Comparison of ENCODE assay signal across 27 mouse cellular contexts in the genomic region with DNA sequence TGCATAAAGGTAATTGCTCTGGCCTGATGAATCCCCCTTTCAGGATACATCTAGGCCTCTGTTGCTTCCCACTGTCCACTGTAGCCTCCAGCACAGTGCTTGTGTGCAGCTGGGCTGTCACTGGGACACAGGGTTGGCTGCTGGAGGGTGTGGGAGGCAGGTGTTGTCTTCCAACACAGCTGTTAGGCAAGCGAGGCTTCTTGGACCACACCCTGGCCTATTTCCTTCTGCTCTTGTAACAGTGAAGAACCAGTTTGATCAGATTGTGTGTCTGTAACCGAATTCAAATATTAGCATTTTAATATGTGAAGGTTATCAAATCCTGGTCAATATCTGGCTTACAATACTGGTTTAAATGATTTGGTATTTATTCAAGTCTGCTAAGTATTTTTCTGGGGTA. TPM values are rescaled to one million over a fixed set of nuclear protein-coding genes. Genes with fewer than 3 reads are reported as not detected.
"Had no signal": no experiment of that assay in that cellular context is flagged by ENCODE, and none has a peak within 500 bp of the region (broad histone marks: within the 10 kb centered on the region; RNA-seq: fewer than 3 reads in every experiment).

No protein-coding gene starts in this region.

- H3K27ac ChIP-seq: kidney, embryonic 15.5 days; layer of hippocampus, adult 2 months; limb, embryonic 10.5 days; limb, embryonic 13.5 days; liver, embryonic 12.5 days; liver, embryonic 15.5 days; lung, embryonic 15.5 days; stomach, embryonic 15.5 days had no signal

- H3K36me3 ChIP-seq: kidney, embryonic 15.5 days; limb, embryonic 10.5 days; limb, embryonic 13.5 days; liver, embryonic 12.5 days; liver, embryonic 15.5 days; lung, embryonic 15.5 days; stomach, embryonic 15.5 days had no signal

- ATAC-seq: liver, embryonic 12.5 days had no signal

- H3K4me3 ChIP-seq: kidney, embryonic 15.5 days; layer of hippocampus, adult 2 months; limb, embryonic 10.5 days; limb, embryonic 13.5 days; liver, embryonic 12.5 days; liver, embryonic 15.5 days; lung, embryonic 15.5 days; stomach, embryonic 15.5 days had no signal

- H3K4me2 ChIP-seq: kidney, embryonic 15.5 days; limb, embryonic 13.5 days; liver, embryonic 12.5 days; liver, embryonic 15.5 days; lung, embryonic 15.5 days; midbrain, embryonic 11.5 days; stomach, embryonic 15.5 days had no signal

- H3K9ac ChIP-seq: kidney, embryonic 15.5 days; limb, embryonic 13.5 days; liver, embryonic 12.5 days; liver, embryonic 15.5 days; lung, embryonic 15.5 days; stomach, embryonic 15.5 days had no signal

- H3K9me3 ChIP-seq: kidney, embryonic 15.5 days; limb, embryonic 10.5 days; limb, embryonic 13.5 days; liver, embryonic 12.5 days; liver, embryonic 15.5 days; lung, embryonic 15.5 days; stomach, embryonic 15.5 days had no signal

- DNase-seq: kidney, adult 11 months; kidney, adult 8-10 months; kidney, postnatal 10 days; kidney, postnatal 4 days; layer of hippocampus, adult 9-11 months; liver; lung, adult 18-20 months; lung, postnatal 10 days; lung, postnatal 36 days; midbrain, embryonic 14.5 days; retina, postnatal 1 day; right cerebral cortex, postnatal 25 days; spleen, adult 18-20 months; thymus, adult 2 months; thymus, postnatal 14 days; thymus, postnatal 4 days had no signal

- H3K27me3 ChIP-seq: stomach, embryonic 15.5 days had no signal

RNA-seq across cellular contexts. Expression of a gene that starts 3.1 kb away (rescaled TPM):
- total RNA-seq: megakaryocyte-erythroid progenitor cell, adult 5-6 weeks; midbrain, postnatal 0 days had no signal
- polyA plus RNA-seq: kidney, embryonic 15.5 days; limb, embryonic 10.5 days; limb, embryonic 13.5 days; liver, embryonic 12.5 days; liver, embryonic 15.5 days; midbrain, embryonic 11.5 days; midbrain, embryonic 14.5 days; midbrain, postnatal 0 days; thymus, adult 2 months had no signal

RNA-seq across cellular contexts. Expression of a gene that starts 3.5 kb away (rescaled TPM):
- total RNA-seq: megakaryocyte-erythroid progenitor cell, adult 5-6 weeks had no signal
